Mouse (Mus musculus) heart, postnatal 10 days (tissue): ENCODE data around the gene Dmkn. TPM values are rescaled to one million over a fixed set of nuclear protein-coding genes. Genes with fewer than 3 reads are reported as not detected.
"Not testable (repeated sequence)": the region's sequence is repeated elsewhere in the genome, so short reads cannot be mapped to it uniquely, and the experiment has no call there.

ENCODE experiments used
- DNase-seq, 2 experiments: peaks; one replicate each; pipeline ENCODE4 v3.0.0; 2021
- intact Hi-C: fragments of 180-260 bp; cut with DNase I; formaldehyde crosslinking; loops from one replicate; pipeline ENCODE4 v1.15.1; 2025
- total RNA-seq, 2 experiments: library from RNA; stranded (reverse); gene quantifications; 2 replicates each; pipeline ENCODE4 v1.2.3; 2021

Gene Dmkn
- total RNA-seq: 1 to 10 TPM; 5.8 to 8.1 TPM

DNA sequence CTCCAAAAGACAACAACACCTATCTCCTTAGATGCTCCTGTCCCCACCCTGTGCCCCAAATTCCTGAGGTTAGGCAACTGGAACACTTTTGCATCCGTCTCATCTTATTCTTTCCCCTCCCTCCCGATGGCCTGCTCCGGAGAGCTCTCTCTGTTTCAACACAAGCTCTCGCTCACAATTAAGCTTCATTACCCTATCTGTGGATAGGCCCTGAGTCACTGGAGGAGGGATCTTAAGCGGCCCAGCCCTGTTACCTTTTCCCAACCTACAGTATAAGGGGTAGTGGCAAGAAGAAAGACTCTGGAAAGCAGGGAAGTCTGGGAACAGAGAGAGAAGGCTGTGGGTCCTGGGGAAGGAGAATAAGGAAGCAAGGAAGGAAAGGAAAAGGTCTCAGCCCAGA, at the start of gene Dmkn:
Dmkn (plus strand) TSS at position 301 of the 400 bp plus-strand sequence.
- intact Hi-C loops: no loop called here
- no peak for DNase-seq

DNA sequence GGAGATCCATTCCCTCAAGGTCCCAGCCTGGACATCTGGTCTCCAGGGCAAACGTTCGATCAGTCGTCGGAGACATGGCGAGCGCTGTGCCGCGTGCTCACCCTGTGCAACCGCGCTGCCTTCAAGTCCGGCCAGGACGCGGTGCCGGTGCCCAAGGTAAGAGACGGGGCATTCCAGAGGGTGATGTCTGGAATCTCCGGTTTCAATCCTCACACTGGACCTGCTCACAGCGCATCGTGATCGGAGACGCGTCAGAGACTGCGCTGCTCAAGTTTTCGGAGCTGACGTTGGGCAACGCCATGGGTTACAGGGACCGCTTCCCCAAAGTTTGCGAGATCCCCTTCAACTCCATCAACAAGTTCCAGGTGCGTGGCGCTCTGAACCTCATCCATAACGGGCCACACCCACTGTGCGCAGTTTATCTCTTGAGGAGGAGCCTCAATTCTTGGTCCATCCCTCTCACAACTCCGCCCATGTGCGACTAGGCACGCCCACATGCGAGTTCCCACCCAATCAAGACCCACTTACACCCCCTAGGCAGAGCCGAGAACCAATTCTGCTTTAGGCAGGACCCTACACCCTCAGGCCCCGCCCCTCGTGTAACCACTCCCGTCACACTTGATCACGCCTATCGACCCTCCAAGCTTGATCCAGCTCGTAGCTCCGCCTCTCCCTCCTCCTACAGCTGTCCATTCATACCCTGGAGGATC, 46.4 kb upstream of the Dmkn start:
- DNase-seq: peak; percentile 40 to 51
- intact Hi-C loops: no loop called here

DNA sequence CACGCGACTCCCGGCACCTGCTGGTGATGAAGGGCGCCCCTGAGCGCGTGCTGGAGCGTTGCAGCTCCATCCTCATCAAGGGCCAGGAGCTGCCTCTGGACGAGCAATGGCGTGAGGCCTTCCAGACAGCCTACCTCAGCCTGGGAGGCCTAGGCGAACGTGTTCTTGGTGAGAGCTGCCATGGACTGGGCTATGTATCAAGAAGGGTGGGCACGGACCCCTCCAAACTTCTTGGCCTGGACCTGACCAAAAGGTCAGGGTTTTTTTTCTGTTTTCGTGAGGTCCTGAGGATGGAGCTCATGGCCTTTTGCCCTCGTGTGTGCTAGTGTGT, 45.9 kb upstream of the Dmkn start:
- DNase-seq: no peak
- intact Hi-C loops: no loop called here

DNA sequence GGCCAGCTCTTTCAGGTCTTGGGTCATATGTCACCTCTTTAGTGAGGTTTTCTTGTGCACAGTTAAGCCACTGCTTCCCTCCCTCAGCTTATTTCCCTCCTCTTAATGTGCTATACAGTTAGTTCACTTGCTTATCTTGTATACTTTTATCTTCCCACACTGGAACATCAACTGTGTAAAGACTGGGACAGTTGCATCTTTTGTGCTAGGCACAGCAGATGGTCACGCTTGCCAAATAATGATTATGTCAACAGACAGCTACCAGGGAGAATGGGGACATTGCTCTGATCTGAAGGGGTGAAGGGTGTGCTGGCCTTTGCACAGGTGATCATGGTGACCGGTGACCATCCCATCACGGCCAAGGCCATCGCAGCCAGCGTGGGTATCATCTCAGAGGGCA, 43.9 kb upstream of the Dmkn start:
- DNase-seq: no peak
- intact Hi-C loops: no loop called here

DNA sequence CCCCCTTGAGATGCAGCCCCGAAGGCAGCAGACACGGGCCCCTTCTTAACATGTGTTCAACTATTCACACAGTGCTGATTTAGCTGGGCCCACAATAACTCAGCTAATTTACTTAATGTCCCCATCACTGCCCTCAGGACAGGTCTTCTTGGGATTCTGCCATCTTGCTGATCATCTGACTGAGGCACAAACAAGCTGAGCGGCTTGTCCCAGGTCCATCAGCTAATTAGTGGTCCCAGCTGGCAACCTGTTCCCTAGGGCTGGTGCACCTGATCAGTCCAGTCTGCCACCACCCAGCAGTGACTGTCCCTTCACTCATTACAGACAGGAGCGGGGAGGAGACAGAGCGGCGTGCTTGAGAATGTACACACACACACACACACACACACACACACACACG, 42.3 kb upstream of the Dmkn start:
- DNase-seq: no peak
- intact Hi-C loops: no loop called here

DNA sequence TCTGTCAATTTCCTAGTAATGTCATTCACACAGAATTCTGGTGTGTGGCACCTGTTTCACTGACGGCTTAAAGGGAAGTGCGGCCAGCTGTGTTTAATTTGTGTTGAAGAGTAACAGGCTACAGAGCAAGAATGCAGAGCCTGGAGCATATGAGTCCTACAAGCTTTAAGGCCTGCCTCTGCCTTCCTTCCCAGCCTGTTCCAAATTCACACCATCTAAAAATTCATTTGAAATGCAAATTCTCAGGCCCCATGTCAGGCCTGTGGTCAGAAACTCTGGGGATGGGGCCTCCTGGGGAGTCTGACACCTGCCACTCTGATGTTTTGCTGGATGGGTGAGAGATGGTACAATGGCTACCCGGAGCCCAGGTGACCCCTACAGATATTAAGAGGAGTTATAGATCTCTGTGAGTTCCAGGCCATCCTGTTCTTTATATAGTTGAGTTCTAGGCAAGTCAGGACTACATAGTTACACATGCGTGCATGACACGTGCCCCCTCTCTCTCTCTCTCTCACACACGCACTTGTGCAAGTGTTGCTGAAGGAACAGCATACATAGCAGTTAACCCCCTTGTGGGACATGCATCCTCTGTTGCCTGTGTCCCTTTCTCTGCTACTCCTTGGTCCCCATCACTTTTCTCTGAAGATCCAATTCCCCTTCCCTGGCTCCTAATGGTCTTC, 40.1 kb upstream of the Dmkn start:
- intact Hi-C loops: no loop called here
- DNase-seq: no peak

DNA sequence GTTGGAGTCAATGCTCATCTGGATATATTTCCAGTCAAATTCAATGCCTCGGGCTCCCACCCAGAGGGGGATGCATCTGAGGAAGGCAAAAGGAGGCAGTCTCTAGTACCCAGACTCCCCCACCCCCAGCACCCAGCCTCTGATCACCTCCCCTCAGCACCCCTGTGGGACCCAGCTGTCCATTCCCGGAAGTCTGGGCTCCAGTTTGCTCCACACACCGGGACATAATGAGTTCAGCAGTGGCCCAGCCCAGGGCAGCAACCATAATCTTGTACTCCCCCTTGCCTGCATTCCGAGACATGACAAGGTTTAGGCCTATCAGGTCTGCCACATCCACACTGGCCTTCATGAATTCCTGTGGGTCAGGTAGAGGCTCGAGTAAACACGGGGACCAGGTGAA, 35.3 kb upstream of the Dmkn start:
- DNase-seq: no peak
- intact Hi-C loops: loop anchor here (5.0 kb wide), 1 partner anchor 61 kb away; no protein-coding TSS in a partner anchor

DNA sequence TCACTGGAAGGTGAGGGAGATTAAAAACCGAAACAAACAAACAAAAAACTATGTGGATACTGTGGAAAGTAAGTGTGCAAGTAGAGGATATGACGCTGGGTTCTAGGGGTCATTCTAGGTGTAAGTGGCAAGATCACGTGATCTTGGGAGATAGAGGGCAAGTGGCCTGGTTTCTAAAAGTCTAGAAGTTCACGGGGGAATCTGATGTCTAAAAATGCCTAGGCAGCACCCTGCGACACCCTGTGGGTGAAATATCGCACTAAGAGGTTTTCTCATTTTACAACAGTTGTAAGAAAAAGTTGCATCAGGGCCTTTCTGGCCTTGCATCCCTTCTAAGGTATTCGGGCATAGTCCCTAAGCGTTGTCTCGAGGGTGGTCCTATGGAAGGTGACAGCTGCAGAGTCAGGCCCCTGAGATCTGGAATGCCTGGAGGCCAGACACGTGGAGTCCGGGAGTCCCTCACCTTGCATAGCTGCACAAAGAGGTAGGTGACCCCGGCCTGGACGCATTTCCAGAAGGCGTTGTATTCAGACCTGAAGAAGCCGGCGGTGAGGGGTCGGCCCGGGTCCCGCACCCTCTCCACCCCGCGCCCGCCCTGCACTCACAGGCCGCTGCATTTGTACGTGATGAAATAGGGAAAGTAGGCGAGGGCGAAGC, 34.7 kb upstream of the Dmkn start:
- no peak for DNase-seq
- intact Hi-C loops: loop anchor here (1.0 to 5.0 kb wide), 3 partner anchors 62 to 140 kb away; partner anchors contain the start of gene Rbm42

DNA sequence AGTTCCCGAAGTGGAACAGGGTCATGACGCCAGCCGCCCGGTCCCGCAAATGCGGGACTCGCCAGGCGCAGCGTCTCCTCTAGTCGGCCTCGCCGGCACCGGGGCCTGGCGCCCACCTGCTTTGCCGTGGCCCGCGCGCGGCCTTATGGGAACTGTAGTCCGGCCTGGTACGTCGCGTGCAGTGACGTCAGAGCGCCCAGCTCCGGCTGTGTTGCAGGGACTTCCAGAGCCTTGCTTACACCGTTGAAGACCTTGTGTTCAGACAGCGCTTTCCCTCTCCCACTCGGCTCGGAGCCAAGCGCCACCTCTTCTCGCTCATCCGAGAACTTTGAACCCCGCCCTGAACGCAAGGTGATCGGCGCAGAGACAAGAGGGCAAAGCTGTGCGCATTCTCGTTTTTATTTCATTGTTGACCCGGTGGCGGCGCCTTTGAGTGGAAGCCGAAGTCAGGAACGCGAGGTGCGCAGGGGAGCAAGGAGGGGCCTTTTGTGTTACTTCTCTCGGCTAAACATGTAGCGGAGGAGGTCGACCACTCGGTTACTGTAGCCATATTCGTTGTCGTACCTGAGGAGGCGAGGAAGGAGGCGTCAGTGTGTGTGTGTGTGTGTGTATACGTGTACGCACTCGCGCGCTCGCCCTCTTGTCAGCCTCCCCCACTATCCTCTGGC, 34.0 kb upstream of the Dmkn start, which contains the start of gene Tmem147:
Tmem147 (minus strand) TSS at position 145 of the 668 bp plus-strand sequence.
- intact Hi-C loops: loop anchor here (1.0 to 5.0 kb wide), 3 partner anchors 62 to 140 kb away; partner anchors contain the start of gene Rbm42
- DNase-seq: peak; percentile 97

DNA sequence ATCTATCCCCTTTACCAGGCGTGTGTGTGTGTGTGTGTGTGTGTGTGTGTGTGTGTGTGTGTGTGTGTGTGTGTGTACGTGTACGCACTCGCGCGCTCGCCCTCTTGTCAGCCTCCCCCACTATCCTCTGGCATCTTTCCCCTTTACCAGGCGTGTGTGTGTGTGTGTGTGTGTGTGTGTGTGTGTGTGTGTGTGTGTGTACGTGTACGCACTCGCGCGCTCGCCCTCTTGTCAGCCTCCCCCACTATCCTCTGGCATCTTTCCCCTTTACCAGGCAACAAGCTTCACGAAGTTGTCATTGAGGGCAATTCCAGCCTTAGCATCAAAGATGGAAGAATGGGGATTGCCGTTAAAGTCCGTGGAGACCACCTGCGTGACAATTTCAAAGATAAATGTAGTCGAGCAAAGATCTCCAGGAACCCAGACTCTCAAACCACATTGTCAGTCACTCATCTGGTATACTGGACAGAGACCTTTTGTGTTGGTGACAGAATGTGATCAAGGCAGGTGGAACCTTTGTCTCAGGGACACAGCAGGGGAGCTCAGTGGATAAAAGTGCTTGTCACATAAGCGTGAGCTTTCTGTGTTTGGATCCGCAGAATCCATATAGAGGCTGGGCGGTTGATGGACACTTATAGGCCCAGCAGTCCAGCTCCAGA, 33.4 kb upstream of the Dmkn start:
- peak; percentile 21 to 23 for DNase-seq
- intact Hi-C loops: not testable (repeated sequence)

DNA sequence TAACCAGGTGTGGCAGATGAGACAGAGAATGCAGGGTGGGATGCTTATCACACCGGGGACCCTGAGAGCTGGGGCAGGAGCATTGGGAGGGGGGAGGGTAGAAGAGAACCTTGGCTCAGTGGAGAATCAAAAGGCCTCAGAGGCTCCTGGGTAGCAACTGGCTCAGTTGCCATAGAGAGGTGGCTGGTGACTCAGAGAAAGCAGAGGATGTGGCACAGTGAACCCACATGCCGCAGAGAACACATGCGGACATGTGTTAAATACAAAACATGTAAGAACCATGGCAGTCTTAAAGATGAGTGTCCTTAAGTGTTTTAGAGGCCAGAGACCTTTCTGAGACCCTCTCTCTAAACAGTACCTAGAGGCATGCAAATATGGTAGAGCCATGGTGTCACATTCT, 27.3 kb upstream of the Dmkn start:
- no peak for DNase-seq
- intact Hi-C loops: no loop called here

DNA sequence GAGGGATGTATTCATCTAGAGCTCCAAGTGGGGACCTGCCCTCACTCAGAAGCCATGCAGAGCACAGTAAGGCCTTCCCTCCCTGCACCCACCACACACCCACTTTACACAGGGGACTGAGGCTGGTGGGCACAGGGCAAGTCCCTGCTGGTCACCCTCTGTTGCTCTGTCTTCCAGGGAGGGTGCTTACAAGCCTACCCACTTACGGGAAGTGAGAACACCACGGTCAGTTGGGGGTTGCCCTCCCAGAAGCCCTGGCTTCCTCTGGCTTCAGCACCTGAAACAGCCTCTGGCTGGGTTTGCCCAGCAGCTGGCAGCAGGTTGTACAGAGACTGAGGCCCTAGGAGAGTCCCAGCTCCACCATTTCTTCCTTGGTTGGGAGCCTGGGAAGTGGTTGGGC, 21.0 kb upstream of the Dmkn start:
- DNase-seq, intact Hi-C loops: not testable (repeated sequence)

DNA sequence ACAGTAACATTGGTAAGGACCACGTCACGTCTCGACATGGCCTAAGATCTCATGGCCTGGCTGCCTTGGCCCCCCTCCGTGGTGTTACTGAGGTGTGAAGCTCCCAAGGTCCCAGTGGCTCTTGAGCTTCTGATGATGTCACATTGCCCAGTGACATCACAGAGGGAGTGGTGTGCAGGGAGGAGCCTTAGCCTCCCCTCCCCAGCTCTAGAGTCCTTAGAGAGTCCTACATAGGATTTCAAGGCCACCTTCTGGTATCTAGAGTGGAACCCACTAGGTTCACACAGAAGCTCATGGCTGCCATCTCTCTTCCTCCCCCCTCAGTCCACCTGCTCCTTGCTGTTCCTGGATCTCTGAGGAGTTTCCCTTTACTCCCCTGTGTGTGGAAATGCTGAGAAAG, 19.9 kb upstream of the Dmkn start, which contains the start of gene Gapdhs:
Gapdhs (minus strand) TSS at position 65 of the 400 bp plus-strand sequence.
- intact Hi-C loops, DNase-seq: not testable (repeated sequence)

DNA sequence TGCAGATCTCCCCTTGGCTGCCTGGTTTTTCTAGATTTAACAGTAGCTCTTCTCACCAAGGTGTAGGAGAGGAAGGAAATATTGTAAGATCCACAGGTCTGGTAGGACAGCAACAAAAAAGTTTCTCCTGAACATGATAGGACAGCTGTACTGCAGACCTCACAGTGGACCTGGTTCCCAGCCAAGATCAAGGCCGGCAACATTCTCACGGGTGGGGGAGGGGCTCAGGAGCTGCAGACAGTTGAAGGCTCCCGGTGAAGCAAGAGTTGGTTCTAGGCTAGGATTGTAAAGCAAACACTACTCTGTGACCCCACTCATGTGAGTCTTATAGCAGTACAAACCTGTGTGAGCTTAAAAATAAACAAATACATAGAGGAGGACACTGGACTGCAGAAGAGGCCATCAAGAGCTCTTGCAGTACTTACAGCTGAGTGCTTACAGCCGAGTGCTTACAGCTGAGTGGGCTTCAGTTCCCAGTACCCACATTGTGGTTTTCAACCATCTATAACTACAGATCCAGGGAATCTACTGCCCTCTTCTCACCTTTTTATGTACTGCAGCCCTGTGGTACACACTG, 19.4 kb upstream of the Dmkn start:
- DNase-seq: peak; percentile 59 to 68
- intact Hi-C loops: no loop called here

DNA sequence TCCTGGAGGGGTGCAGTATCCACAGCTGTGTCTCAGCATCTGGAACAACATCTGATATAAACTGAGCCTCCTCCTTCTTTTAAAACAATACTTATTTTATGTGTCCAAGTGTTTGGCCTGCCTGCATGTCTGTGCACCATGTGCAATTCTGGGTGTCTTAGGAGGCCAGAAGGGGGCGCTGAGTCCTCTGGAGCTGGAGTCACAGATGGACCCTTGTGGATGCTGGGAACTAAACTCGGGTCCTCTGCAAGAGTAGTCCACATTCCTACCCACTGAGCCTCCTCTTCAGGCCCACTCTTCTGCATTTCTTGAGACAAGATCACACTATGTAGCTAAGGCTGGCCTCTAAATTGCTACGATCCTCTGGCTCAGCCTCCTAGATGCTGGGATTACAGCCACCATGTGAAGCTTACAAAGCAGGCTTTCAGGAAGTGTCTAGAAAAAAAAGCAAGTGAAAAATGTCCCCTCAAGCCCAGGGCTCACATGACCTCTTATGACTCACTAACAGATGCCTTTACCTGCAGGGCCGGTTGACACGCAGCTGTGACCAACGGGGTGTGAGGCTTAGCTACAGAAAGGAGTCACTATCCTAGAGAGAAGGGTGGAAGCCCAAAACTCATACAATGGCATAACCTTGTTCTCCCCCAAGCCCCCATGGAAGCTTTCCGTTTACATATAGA, 15.9 kb upstream of the Dmkn start:
- intact Hi-C loops: no loop called here
- no peak for DNase-seq

DNA sequence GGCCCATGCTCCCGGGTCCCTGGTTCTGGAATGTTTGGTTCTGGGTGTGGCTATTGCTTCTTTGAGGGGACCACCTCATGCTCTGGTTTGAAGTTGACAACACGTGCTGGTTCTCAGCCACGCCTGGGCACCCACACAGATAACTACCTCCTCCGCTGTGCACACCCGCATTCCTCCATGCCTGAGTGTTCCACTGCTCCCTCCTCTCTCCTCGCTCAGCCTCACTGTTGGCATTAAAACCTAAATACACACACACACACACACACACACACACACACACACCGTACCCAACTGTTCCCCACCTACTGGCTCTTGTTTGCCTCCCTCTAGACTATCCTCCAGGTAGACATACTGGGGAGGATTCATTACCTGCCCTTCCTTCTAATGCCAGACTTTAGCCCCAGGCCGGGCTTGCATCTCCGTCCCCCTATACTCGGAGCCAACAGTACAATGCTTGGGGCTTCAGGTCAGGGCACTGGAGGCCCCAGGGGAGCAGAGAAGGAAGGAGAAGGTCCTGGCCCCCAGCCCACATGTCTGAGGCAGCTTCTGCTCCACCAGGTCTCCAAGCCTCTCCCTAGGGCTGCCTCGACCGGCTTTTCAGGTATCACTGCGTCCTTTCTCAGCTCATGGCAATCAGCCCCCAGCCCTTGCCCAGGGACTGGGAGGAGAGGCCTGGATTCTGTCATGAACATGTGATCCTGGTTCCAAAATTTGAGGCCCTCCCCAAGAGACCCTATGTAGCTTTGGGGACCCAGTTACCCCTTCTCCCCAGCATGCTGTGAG, 13.5 kb upstream of the Dmkn start:
- no peak for DNase-seq
- intact Hi-C loops: no loop called here

DNA sequence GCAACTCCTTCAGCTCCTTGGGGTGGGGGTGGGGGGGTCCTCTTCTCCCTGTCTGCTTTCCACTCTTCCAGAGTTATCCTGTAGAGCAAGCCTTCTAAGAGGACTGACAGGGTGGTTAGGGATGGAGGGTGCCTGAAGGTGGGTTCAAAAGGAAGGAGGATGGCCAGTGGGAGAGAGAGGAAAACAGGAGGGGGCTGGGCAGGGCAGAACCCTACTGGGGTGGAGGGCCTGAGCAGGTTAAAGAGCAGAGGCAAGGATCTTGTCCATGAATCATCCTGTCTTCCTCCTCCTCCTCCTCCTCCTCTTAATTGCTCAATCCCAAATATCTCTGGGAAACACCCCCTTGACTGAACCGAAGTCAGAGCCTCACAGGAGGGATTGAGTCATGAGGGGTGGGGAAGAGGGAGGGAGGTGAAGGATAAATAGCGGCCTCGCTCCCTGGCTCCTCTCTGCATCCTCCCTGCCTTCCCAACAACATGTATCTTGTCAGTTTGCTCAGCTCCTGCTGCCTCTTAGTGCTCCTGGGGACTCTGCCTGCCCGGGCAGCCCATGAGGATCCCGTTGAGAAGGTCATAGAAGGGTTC, 12.4 kb upstream of the Dmkn start, which contains the start of gene Sbsn:
Sbsn (plus strand) TSS at position 386 of the 584 bp plus-strand sequence.
- no peak for DNase-seq
- intact Hi-C loops: no loop called here

DNA sequence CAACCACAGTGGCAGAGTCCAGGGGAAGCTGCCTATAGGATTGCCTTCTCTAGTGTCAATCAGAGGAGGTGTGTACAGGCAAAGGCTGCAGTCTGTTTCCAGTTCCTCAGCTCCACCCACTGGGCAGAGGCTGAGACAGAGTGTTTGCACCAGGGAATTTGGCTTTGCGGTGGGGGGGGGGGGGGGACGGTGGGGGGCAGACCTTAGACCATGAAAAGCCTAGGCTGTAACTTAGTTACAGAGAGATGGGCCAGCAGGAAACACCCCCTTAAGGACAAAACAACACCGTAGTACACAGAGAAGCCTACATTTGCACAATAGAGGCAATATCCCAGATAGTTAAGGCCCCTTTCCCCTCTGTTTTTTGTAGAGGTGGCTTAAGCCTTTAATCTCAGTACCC, 6.6 kb upstream of the Dmkn start:
- intact Hi-C loops: no loop called here
- no peak for DNase-seq
